Mouse (Mus musculus) megakaryocyte-erythroid progenitor cell, adult 5 weeks (primary cell): ENCODE data around the gene Gm9887. TPM values are rescaled to one million over a fixed set of nuclear protein-coding genes. Genes with fewer than 3 reads are reported as not detected.

Source experiments
- polyA plus RNA-seq: library from polyadenylated mRNA; stranded (reverse); fragments of >175 nt; gene quantifications from 2 replicates; pipeline ENCODE4 v1.2.3, GENCODE M21; 2012

Gene Gm9887
- 1.7 and 3.2 TPM in 2 replicates for polyA plus RNA-seq

GRCm38 (mm10) chr12:69371854-69372671, at the start of gene Gm9887, which contains the start of gene Arf6:
TSS of gene Gm9887 (minus strand) at chr12:69372458.
TSS of gene Arf6 (plus strand) at chr12:69372150.

GRCm38 (mm10) chr12:69356546-69357299, 15.5 kb downstream of the Gm9887 start, which contains the start of gene Nemf:
TSS of gene Nemf (minus strand) at chr12:69357165.

Other genes with a start within 250 kb of the Gm9887 start
- gene Rps29, start 213.3 kb downstream of the Gm9887 start, polyA plus RNA-seq = 1,801 and 1,826 TPM in 2 replicates
- gene Lrr1, start 203.6 kb downstream of the Gm9887 start, polyA plus RNA-seq = 21.8 and 27.0 TPM in 2 replicates
- gene Rpl36al, start 188.4 kb downstream of the Gm9887 start, polyA plus RNA-seq = 82.0 and 82.7 TPM in 2 replicates
- gene Mgat2, start 188.3 kb downstream of the Gm9887 start, polyA plus RNA-seq = 52.9 and 53.9 TPM in 2 replicates
- 40.4 and 45.3 TPM in 2 replicates for gene Gm49383, start 175.4 kb downstream of the Gm9887 start, polyA plus RNA-seq
- gene Dnaaf2, start 174.0 kb downstream of the Gm9887 start, polyA plus RNA-seq = 3.6 and 4.9 TPM in 2 replicates
- not detected in 2 replicates for gene Gm49384, start 168.2 kb downstream of the Gm9887 start, polyA plus RNA-seq
- gene Pole2, start 144.3 kb downstream of the Gm9887 start, polyA plus RNA-seq = 10.0 and 17.5 TPM in 2 replicates
- 5.8 and 10.9 TPM in 2 replicates for gene Klhdc1, start 131.3 kb downstream of the Gm9887 start, polyA plus RNA-seq
- 20.6 and 22.4 TPM in 2 replicates for gene Klhdc2, start 75.8 kb downstream of the Gm9887 start, polyA plus RNA-seq
- gene Nemf, start 15.3 kb downstream of the Gm9887 start, polyA plus RNA-seq = 3.5 and 4.8 TPM in 2 replicates
- 291 and 319 TPM in 2 replicates for gene Arf6, start 308 bp downstream of the Gm9887 start, polyA plus RNA-seq
- gene Vcpkmt, start 210.6 kb upstream of the Gm9887 start, polyA plus RNA-seq = 9.6 and 12.5 TPM in 2 replicates